Mouse (Mus musculus): ENCODE data around the gene Ccdc171. TPM values are rescaled to one million over a fixed set of nuclear protein-coding genes. Genes with fewer than 3 reads are reported as not detected.

Gene Ccdc171
- polyA plus RNA-seq, 1 experiment from 2014 or later: 3.6 TPM

- Histone ChIP-seq H3K4me2 (ENCODE audit: low read length) (no peak overlapping the region), H3K27ac (replicated peaks in 1 of 2; ENCODE audit: control insufficient read depth in 1 of 2, insufficient read depth in 1 of 2, low read depth in 2 of 2, low read length in 2 of 2) (no peak overlapping the region), H3K27me3 (ENCODE audit: control insufficient read depth, insufficient read depth, low read length) (no peaks in the 10 kb centered on the region), H3K4me1 (ENCODE audit: control insufficient read depth in 2 of 2, insufficient read depth in 2 of 2, low read length in 2 of 2) (0 out of 4 replicates have a peak, but pooled peaks cover 0 to 3% of the 10 kb centered on the region in 2 experiments), H3K4me3 (ENCODE audit: control insufficient read depth in 1 of 2, insufficient read depth in 1 of 2, low read depth in 1 of 2, low read length in 2 of 2) (no peak overlapping the region), H3K9ac (ENCODE audit: low read length) (no peak overlapping the region), H3K36me3 (ENCODE audit: control insufficient read depth, insufficient read depth, low read length) (no peaks in the 10 kb centered on the region), H3K9me3 (ENCODE audit: control insufficient read depth, low read length) (no peaks in the 10 kb centered on the region)
- no peak for ATAC-seq (ENCODE audit: insufficient number of reproducible peaks, insufficient read depth, low FRiP score, low read depth)
- WGBS: 76% methylated on average over 5 of the region's 5 CpGs
Measured at GRCm38 (mm10) chr4:83794930-83795459, 269.6 kb downstream of the Ccdc171 start.

GRCm38 (mm10) chr4:83797976-83798375 lies 272.6 kb downstream of the Ccdc171 start:
- no peak for ATAC-seq (ENCODE audit: insufficient number of reproducible peaks, insufficient read depth, low FRiP score, low read depth)
- no peaks in the 10 kb centered on the region for H3K27me3 ChIP-seq (ENCODE audit: control insufficient read depth, insufficient read depth, low read length)
- H3K4me2 ChIP-seq (ENCODE audit: low read length): peak overlapping the region; percentile 28; the same call in 1 of the 2 replicates
- no peaks in the 10 kb centered on the region for H3K36me3 ChIP-seq (ENCODE audit: control insufficient read depth, insufficient read depth, low read length)
- H3K9ac ChIP-seq (ENCODE audit: low read length): no peak overlapping the region
- H3K9me3 ChIP-seq (ENCODE audit: control insufficient read depth, low read length): no peaks in the 10 kb centered on the region
- no peak overlapping the region for H3K27ac ChIP-seq (replicated peaks in 1 of 2; ENCODE audit: control insufficient read depth in 1 of 2, insufficient read depth in 1 of 2, low read depth in 2 of 2, low read length in 2 of 2)
- no peak overlapping the region for H3K4me3 ChIP-seq (ENCODE audit: control insufficient read depth in 1 of 2, insufficient read depth in 1 of 2, low read depth in 1 of 2, low read length in 2 of 2)
- H3K4me1 ChIP-seq (ENCODE audit: control insufficient read depth in 2 of 2, insufficient read depth in 2 of 2, low read length in 2 of 2): 0 out of 4 replicates have a peak, but pooled peaks cover 0 to 3% of the 10 kb centered on the region in 2 experiments
- WGBS: 75% methylated on average over 14 of the region's 14 CpGs

GRCm38 (mm10) chr4:83798674-83799430 lies 273.5 kb downstream of the Ccdc171 start:
- no peak for ATAC-seq (ENCODE audit: insufficient number of reproducible peaks, insufficient read depth, low FRiP score, low read depth)
- no peaks in the 10 kb centered on the region for H3K36me3 ChIP-seq (ENCODE audit: control insufficient read depth, insufficient read depth, low read length)
- no peaks in the 10 kb centered on the region for H3K9me3 ChIP-seq (ENCODE audit: control insufficient read depth, low read length)
- H3K27ac ChIP-seq (replicated peaks in 1 of 2; ENCODE audit: control insufficient read depth in 1 of 2, insufficient read depth in 1 of 2, low read depth in 2 of 2, low read length in 2 of 2): no peak overlapping the region
- no peak overlapping the region for H3K9ac ChIP-seq (ENCODE audit: low read length)
- H3K4me2 ChIP-seq (ENCODE audit: low read length): peak overlapping the region; percentile 28
- no peak overlapping the region for H3K4me3 ChIP-seq (ENCODE audit: control insufficient read depth in 1 of 2, insufficient read depth in 1 of 2, low read depth in 1 of 2, low read length in 2 of 2)
- H3K27me3 ChIP-seq (ENCODE audit: control insufficient read depth, insufficient read depth, low read length): 0 out of 2 replicates have a peak, but pooled peaks cover 3% of the 10 kb centered on the region
- 45% methylated on average over 21 of the region's 21 CpGs for WGBS
- H3K4me1 ChIP-seq (ENCODE audit: control insufficient read depth in 2 of 2, insufficient read depth in 2 of 2, low read length in 2 of 2): 0 out of 4 replicates have a peak, but pooled peaks cover 0 to 3% of the 10 kb centered on the region in 2 experiments

GRCm38 (mm10) chr4:83800402-83800801 lies 275.1 kb downstream of the Ccdc171 start:
- Histone ChIP-seq H3K27ac (replicated peaks in 1 of 2; ENCODE audit: control insufficient read depth in 1 of 2, insufficient read depth in 1 of 2, low read depth in 2 of 2, low read length in 2 of 2) (no peak overlapping the region), H3K4me1 (ENCODE audit: control insufficient read depth in 2 of 2, insufficient read depth in 2 of 2, low read length in 2 of 2) (0 out of 4 replicates have a peak, but pooled peaks cover 0 to 3% of the 10 kb centered on the region in 2 experiments), H3K4me2 (ENCODE audit: low read length) (no peak overlapping the region), H3K36me3 (ENCODE audit: control insufficient read depth, insufficient read depth, low read length) (no peaks in the 10 kb centered on the region), H3K4me3 (ENCODE audit: control insufficient read depth in 1 of 2, insufficient read depth in 1 of 2, low read depth in 1 of 2, low read length in 2 of 2) (no peak overlapping the region), H3K27me3 (ENCODE audit: control insufficient read depth, insufficient read depth, low read length) (0 out of 2 replicates have a peak, but pooled peaks cover 3% of the 10 kb centered on the region), H3K9me3 (ENCODE audit: control insufficient read depth, low read length) (peaks cover 6% of the 10 kb centered on the region; the same call in 1 of the 2 replicates), H3K9ac (ENCODE audit: low read length) (no peak overlapping the region)
- no peak for ATAC-seq (ENCODE audit: insufficient number of reproducible peaks, insufficient read depth, low FRiP score, low read depth)
- WGBS: 50% methylated on average over 3 of the region's 3 CpGs

GRCm38 (mm10) chr4:83816925-83817324 lies 291.6 kb downstream of the Ccdc171 start:
- H3K4me1 ChIP-seq (ENCODE audit: control insufficient read depth in 2 of 2, insufficient read depth in 2 of 2, low read length in 2 of 2): no peaks in the 10 kb centered on the region
- ATAC-seq (ENCODE audit: insufficient number of reproducible peaks, insufficient read depth, low FRiP score, low read depth): no peak
- H3K9me3 ChIP-seq (ENCODE audit: control insufficient read depth, low read length): no peaks in the 10 kb centered on the region
- no peak overlapping the region for H3K4me3 ChIP-seq (ENCODE audit: control insufficient read depth in 1 of 2, insufficient read depth in 1 of 2, low read depth in 1 of 2, low read length in 2 of 2)
- H3K27ac ChIP-seq (replicated peaks in 1 of 2; ENCODE audit: control insufficient read depth in 1 of 2, insufficient read depth in 1 of 2, low read depth in 2 of 2, low read length in 2 of 2): no peak overlapping the region
- H3K4me2 ChIP-seq (ENCODE audit: low read length): no peak overlapping the region
- WGBS: 74% methylated on average over 4 of the region's 4 CpGs
- no peaks in the 10 kb centered on the region for H3K36me3 ChIP-seq (ENCODE audit: control insufficient read depth, insufficient read depth, low read length)
- H3K9ac ChIP-seq (ENCODE audit: low read length): no peak overlapping the region
- H3K27me3 ChIP-seq (ENCODE audit: control insufficient read depth, insufficient read depth, low read length): no peaks in the 10 kb centered on the region

- Histone ChIP-seq H3K9me3 (ENCODE audit: control insufficient read depth, low read length) (no peaks in the 10 kb centered on the region), H3K27ac (replicated peaks in 1 of 2; ENCODE audit: control insufficient read depth in 1 of 2, insufficient read depth in 1 of 2, low read depth in 2 of 2, low read length in 2 of 2) (no peak overlapping the region), H3K27me3 (ENCODE audit: control insufficient read depth, insufficient read depth, low read length) (no peaks in the 10 kb centered on the region), H3K4me2 (ENCODE audit: low read length) (no peak overlapping the region), H3K4me3 (ENCODE audit: control insufficient read depth in 1 of 2, insufficient read depth in 1 of 2, low read depth in 1 of 2, low read length in 2 of 2) (no peak overlapping the region), H3K4me1 (ENCODE audit: control insufficient read depth in 2 of 2, insufficient read depth in 2 of 2, low read length in 2 of 2) (no peaks in the 10 kb centered on the region), H3K9ac (ENCODE audit: low read length) (no peak overlapping the region), H3K36me3 (ENCODE audit: control insufficient read depth, insufficient read depth, low read length) (no peaks in the 10 kb centered on the region)
- no peak for ATAC-seq (ENCODE audit: insufficient number of reproducible peaks, insufficient read depth, low FRiP score, low read depth)
- WGBS: 84% methylated on average over 4 of the region's 4 CpGs
Measured at GRCm38 (mm10) chr4:83829718-83830459, 304.5 kb downstream of the Ccdc171 start.

All from heart, embryonic 14.5 days (tissue).